Mouse (Mus musculus) induced T-regulatory cell, adult 2 months (primary cell): Measurements from ENCODE around the gene Afg1l.
A peak's percentile ranks its signal among the peaks of the same experiment; 100 is the strongest.

ENCODE experiments used
- DNase-seq: peaks from one replicate; pipeline ENCODE4 v3.0.0-alpha.2; 2012; ENCODE audit warnings: low read depth

Afg1l gene

DNA sequence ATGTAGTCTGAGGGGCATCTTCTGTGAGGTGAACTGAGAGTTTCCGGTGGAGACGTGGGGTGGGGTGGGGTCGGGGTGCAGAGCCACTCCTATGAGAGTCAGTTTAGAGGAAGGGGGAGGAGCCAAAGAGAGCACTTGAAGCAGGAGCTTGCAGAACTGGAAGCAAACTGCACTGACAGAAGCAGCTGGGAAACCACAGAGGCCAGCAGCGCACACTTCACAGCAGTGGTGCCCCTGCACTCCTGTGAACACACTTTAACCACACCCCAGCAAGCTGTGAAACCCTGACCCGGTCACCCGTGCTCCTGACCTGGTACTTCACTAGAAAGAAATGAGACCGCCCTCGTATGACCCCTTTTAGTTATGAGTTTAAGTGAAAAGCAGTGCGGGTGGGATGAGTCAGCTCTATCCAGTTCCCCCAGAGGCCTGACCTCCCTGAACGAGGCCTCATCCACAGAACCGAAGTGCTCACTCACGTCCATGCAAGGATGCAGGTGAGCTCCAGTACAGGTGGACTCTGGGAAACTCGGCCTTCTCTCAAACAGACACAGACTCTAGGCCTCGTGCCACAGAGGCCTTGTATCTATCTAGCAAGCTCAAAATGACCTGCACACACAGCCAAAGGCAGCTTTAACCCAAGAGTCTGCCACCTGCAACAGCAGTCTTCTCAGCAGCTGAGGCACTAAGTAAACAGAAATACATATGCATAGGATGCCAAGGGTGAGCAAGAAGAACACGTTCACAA is 208.9 kb downstream of the Afg1l start:
- peak; percentile 91 for DNase-seq

DNA sequence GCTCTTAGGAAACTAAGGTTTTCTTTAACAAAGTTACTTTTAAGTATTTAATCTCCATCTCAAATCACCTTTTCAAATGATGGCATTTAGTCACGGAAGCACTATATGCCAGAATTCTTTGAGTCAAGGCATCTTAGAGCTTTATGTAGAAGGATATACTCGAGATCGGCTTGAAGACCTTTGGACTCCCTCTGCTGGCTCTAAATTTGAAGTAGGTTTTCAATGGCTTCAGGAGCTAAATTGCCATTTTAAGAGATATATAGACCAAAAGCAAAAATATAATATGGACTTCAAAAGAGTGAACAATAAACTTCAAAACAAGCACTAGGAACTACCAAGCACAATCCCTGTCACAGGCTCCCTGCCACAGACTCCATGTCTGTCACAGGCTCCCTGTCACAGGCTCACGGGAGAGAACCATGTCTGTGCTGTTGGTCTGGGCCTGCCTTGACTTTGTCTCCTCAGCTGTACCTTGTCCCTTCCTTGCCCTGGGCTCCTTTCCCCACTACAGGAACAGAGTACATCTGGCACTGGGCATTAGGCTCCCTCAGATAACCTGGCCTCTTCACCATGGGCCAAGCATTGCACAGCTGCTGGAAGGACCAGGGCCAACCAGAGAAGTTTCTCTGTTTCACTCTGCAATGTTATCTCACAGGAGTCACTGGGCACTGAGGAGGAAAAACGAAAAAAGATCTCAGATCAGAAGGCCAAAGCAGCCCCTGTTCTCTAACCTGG is 210.4 kb downstream of the Afg1l start:
- DNase-seq: peak; percentile 14

DNA sequence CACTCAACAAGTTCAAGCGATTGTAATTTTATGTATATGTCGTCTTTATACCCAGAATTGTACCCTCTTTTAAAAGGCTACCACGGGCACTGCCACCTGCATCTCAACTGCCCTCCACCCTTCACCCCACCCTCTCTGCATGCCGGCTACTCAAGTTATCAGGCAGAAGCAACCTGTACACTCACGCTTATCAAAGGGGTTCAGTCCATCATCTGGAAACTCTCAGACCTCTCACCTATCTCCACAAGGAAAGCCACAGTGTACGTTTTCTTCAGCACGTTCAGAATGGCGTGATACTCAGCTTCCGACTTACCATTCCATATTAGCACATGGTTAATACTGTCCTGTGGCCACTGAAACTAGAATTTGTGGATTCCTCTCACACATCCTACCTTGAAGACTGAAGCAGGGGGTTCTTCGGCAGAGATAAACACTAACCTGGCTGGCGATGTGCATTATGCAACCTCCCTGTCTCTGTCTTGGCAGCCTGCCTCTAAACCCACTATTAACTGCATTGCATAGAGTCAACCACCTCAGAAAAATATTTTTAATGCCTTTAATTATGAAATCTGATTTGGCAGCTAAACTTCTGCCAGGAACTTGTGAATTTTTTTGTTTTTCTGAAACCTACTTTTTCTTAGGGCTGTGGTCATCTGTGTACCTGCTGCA is 213.2 kb downstream of the Afg1l start:
- no peak for DNase-seq

DNA sequence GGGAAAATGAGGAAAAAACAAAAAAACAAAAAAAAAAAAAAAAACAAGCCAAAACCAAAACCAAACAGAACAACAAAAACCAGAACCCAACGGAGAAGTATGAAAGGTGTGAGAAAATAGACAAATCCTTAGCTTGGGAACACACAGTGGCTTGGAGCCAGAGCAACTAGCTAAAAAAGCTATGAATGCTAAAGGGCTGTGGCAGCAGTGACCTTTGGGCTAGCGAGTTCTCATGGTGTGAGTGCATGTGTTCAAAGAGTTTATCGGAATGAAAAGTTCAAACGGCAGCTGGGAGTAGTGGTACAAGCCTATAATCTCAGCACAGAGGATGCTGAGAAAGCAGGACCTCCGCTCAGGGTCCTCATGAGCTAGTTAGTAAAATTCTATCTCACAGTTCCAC is 214.2 kb downstream of the Afg1l start:
- DNase-seq: no peak

DNA sequence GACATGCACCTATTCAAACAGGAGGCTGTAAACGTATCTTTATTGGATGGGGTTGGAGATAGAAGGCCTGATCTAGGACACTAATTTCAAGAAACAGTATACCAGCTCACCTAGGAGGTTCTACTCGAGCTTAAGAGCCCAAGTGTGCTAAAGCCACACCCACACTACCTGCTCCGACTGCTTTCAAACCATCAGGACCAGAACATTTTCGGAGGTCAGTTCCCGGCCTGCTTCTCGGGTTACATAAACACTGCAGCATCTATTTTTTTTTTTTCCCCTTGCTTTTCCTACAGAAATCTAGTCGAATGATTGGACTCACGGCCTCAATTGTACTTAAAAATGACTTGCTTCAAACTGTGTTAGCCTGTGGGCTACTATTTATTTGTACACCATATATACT is 214.7 kb downstream of the Afg1l start:
- no peak for DNase-seq
